Mouse (Mus musculus): ENCODE measurements at regions not wholly inside any gene's neighbourhood (a gene's known extent, or its start where the extent isn't known, plus 50 kb on each side); places are given as distances from the start of the nearest gene placed in this dataset.

DNA sequence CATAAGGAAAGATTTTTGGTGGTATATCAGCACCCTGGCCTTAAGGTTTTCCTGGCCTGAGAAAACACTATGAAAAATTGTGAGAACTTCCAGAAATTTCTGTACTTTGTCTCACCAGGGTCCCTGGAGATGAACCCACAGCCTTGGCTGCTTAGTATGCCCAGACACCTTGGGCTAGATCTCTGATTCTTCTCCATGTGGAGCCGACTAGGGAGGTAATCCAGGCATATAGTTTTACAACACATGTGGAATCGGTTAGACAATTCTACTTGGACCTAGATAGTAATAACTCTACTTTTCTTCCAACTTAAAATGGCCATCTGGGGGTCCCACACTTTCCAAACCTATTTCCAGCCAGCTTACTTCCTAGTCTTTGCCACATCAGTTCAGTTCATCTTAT is 460.5 kb downstream of the Adgrl2 start:
- TF ChIP-seq CTCF (IDR thresholded peaks at IDR 0.05; ENCODE audit: insufficient read depth, low read length) (no peak), POLR2A (IDR thresholded peaks at IDR 0.05; ENCODE audit: borderline replicate concordance, extremely low read depth, low read depth, low read length) (no peak)
